Comparison of ENCODE assay signal across 10 mouse cellular contexts in the genomic region with DNA sequence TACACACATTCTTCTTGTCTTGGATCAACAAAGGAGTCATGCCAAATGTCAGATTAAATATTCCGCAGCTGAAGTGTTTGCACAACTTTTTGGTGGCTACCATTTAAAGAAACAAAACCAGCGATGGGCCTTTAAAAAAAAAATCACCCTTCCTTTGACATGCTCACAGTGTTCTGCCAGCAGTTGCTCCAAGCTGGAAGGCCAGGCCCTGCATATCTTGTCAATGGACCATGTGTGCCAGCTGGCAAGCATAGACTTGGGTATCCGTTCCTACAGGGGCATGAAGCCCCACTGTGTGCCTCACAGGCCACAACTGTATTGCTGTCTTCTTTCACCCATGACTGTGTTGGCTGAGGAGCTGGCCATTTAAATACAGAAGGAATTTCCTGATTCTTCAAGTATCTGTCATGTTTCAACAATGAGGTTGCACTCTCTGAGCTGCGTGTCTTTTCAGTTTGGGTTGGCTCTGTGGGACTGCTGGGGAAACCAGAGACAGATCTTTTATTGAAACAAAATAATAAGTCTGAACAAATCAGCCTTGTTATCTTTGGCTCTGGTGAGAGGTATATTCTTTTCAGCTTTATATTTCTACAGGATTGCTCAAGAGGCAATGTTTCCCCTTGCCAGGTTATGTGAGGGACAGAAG.
DNase-seq lines count a peak whose midpoint lies in the region; ATAC-seq and TF ChIP-seq lines count a peak whose summit lies in the region.
"Had no signal": no experiment of that assay in that cellular context is flagged by ENCODE, and none has a peak within 500 bp of the region (broad histone marks: within the 10 kb centered on the region; RNA-seq: fewer than 3 reads in every experiment).

No protein-coding gene starts in this region.

- no peak overlapping the region for H3K4me3 ChIP-seq in liver, adult 2 months (ENCODE audit: insufficient read depth, low read depth, low read length)
- H3K4me3 ChIP-seq in embryonic facial prominence, embryonic 15.5 days (replicated peaks), result no peak overlapping the region
- H3K4me3 ChIP-seq in hindbrain, embryonic 12.5 days, result no peak overlapping the region
- H3K4me3 ChIP-seq: hindbrain, embryonic 15.5 days; midbrain, embryonic 12.5 days had no signal

- 51% methylated on average over 4 of the region's 4 CpGs for WGBS in liver, adult 2 months
- 63% methylated on average over 4 of the region's 4 CpGs for WGBS in embryonic facial prominence, embryonic 15.5 days
- 74% methylated on average over 4 of the region's 4 CpGs for WGBS in hindbrain, embryonic 12.5 days

- no peak for TF ChIP-seq POLR2A in liver, adult 2 months (IDR thresholded peaks at IDR 0.05; ENCODE audit: extremely low read depth, insufficient read depth, low read length)

- no peak overlapping the region for H3K4me2 ChIP-seq in embryonic facial prominence, embryonic 15.5 days (replicated peaks)
- H3K4me2 ChIP-seq in hindbrain, embryonic 12.5 days (replicated peaks), result no peak overlapping the region
- H3K4me2 ChIP-seq: hindbrain, embryonic 15.5 days; midbrain, embryonic 12.5 days had no signal

- no peak for TF ChIP-seq CTCF in liver, adult 2 months (IDR thresholded peaks at IDR 0.05; ENCODE audit: low read depth, low read length)

- peak; percentile 57; the same call in 1 of the 2 replicates for ATAC-seq in embryonic facial prominence, embryonic 15.5 days (ENCODE audit: insufficient number of reproducible peaks, low FRiP score, low TSS enrichment, low read depth)
- no peak for ATAC-seq in hindbrain, embryonic 12.5 days (ENCODE audit: low FRiP score)
- no peak for ATAC-seq in erythroblast, adult 5-6 weeks (replicated peaks; ENCODE audit: low FRiP score, poor library complexity, severe bottlenecking)

- H3K27me3 ChIP-seq in liver, adult 2 months (ENCODE audit: control insufficient read depth, insufficient read depth, low read length), result no peaks in the 10 kb centered on the region
- no peaks in the 10 kb centered on the region for H3K27me3 ChIP-seq in embryonic facial prominence, embryonic 15.5 days
- no peaks in the 10 kb centered on the region for H3K27me3 ChIP-seq in hindbrain, embryonic 12.5 days
- H3K27me3 ChIP-seq: hindbrain, embryonic 15.5 days; midbrain, embryonic 12.5 days had no signal

- peaks cover 2% of the 10 kb centered on the region for H3K4me1 ChIP-seq in liver, adult 2 months (ENCODE audit: control insufficient read depth, insufficient read depth, low read length)
- no peaks in the 10 kb centered on the region for H3K4me1 ChIP-seq in embryonic facial prominence, embryonic 15.5 days
- no peaks in the 10 kb centered on the region for H3K4me1 ChIP-seq in hindbrain, embryonic 12.5 days
- H3K4me1 ChIP-seq: hindbrain, embryonic 15.5 days; midbrain, embryonic 12.5 days had no signal

- no peaks in the 10 kb centered on the region for H3K9me3 ChIP-seq in embryonic facial prominence, embryonic 15.5 days (replicated peaks)
- H3K9me3 ChIP-seq in hindbrain, embryonic 12.5 days (replicated peaks), result no peaks in the 10 kb centered on the region
- H3K9me3 ChIP-seq: hindbrain, embryonic 15.5 days; midbrain, embryonic 12.5 days had no signal

- H3K79me2 ChIP-seq in liver, adult 2 months (ENCODE audit: control insufficient read depth, insufficient read depth, low read length), result no peaks in the 10 kb centered on the region

- no peak overlapping the region for H3K27ac ChIP-seq in liver, adult 2 months (replicated peaks; ENCODE audit: insufficient read depth, low read depth, low read length)
- no peak overlapping the region; the same call in 1 of the 2 replicates for H3K27ac ChIP-seq in embryonic facial prominence, embryonic 15.5 days (replicated peaks)
- H3K27ac ChIP-seq in hindbrain, embryonic 12.5 days, result no peak overlapping the region
- H3K27ac ChIP-seq: hindbrain, embryonic 15.5 days; midbrain, embryonic 12.5 days had no signal

- DNase-seq in liver, adult 2 months (ENCODE audit: extremely low read depth, low read depth, low spot score), result peak; percentile 42
- no peak for DNase-seq in liver
- DNase-seq in heart, postnatal 14 days, result peak; percentile 65 to 69
- peak; percentile 29 to 55 for DNase-seq in lung, postnatal 4 days
- no peak for DNase-seq in left cerebral cortex, adult 18-20 months (ENCODE audit: low spot score in 2 of 2)

- intact Hi-C loops in heart, postnatal 14 days (cut with DNase I), result no loop called here

- H3K36me3 ChIP-seq in liver, adult 2 months (ENCODE audit: control insufficient read depth, insufficient read depth, low read length), result no peaks in the 10 kb centered on the region
- H3K36me3 ChIP-seq in embryonic facial prominence, embryonic 15.5 days, result no peaks in the 10 kb centered on the region
- no peaks in the 10 kb centered on the region for H3K36me3 ChIP-seq in hindbrain, embryonic 12.5 days
- H3K36me3 ChIP-seq: hindbrain, embryonic 15.5 days; midbrain, embryonic 12.5 days had no signal

- H3K9ac ChIP-seq in liver, adult 2 months (ENCODE audit: low read depth, low read length), result no peak overlapping the region
- no peak overlapping the region for H3K9ac ChIP-seq in embryonic facial prominence, embryonic 15.5 days
- H3K9ac ChIP-seq in hindbrain, embryonic 12.5 days, result no peak overlapping the region
- H3K9ac ChIP-seq: hindbrain, embryonic 15.5 days; midbrain, embryonic 12.5 days had no signal

Comparison
In these comparisons a context has a peak if more than half of its experiments do, and no peak if none do; other contexts are left out.
1. DNase-seq: peak in liver, adult 2 months (single experiment), heart, postnatal 14 days (2 of 2) and lung, postnatal 4 days (2 of 2); none in liver (single experiment) and left cerebral cortex, adult 18-20 months (0 of 2).